Mouse (Mus musculus) neural tube, embryonic 15.5 days (tissue): ENCODE results near the gene Ifi208. TPM values are rescaled to one million over a fixed set of nuclear protein-coding genes. Genes with fewer than 3 reads are reported as not detected.
"Not testable (repeated sequence)": the region's sequence is repeated elsewhere in the genome, so short reads cannot be mapped to it uniquely, and the experiment has no call there.

Experiments used
- ATAC-seq: fragments of 200-750 bp; cut with Nextera tagmentation; 2 replicates; pipeline ENCODE4 v1.8.0; 2017; ENCODE audit warnings: mild to moderate bottlenecking, moderate TSS enrichment, moderate library complexity; ENCODE audit not compliant: low FRiP score
- H3K27ac ChIP-seq: fragments of 300-500 bp; sonication (generic); replicated peaks from 2 replicates; pipeline ENCODE4 v1.5.1; 2015; ENCODE audit warnings: mild to moderate bottlenecking, inconsistent platforms
- H3K27me3 ChIP-seq: fragments of 300-500 bp; sonication (generic); replicated peaks from 2 replicates; pipeline ENCODE4 v1.6.1; 2015; ENCODE audit warnings: inconsistent platforms
- H3K36me3 ChIP-seq: fragments of 300-500 bp; sonication (generic); 2 replicates; pipeline ENCODE4 v1.6.1; 2015; ENCODE audit warnings: inconsistent platforms
- H3K4me1 ChIP-seq: fragments of 300-500 bp; sonication (generic); 2 replicates; pipeline ENCODE4 v1.6.1; 2015; ENCODE audit warnings: inconsistent platforms
- H3K4me2 ChIP-seq: fragments of 300-500 bp; sonication (generic); 2 replicates; pipeline ENCODE4 v1.6.1; 2015; ENCODE audit warnings: inconsistent platforms, mild to moderate bottlenecking, moderate library complexity
- H3K4me3 ChIP-seq: fragments of 300-500 bp; sonication (generic); replicated peaks from 2 replicates; pipeline ENCODE4 v1.5.1; 2015; ENCODE audit warnings: mild to moderate bottlenecking, inconsistent platforms
- H3K9ac ChIP-seq: fragments of 300-500 bp; sonication (generic); replicated peaks from 2 replicates; pipeline ENCODE4 v1.6.1; 2015; ENCODE audit warnings: mild to moderate bottlenecking, inconsistent platforms
- H3K9me3 ChIP-seq: fragments of 300-500 bp; sonication (generic); replicated peaks from 2 replicates; pipeline ENCODE4 v1.6.1; 2016; ENCODE audit warnings: inconsistent platforms
- WGBS: fragments of 180-500 bp; shearing (Covaris S2); methylation state at CpG from one replicate; pipeline ENCODE4 v1.1.7; 2015; ENCODE audit warnings: mixed read lengths; 5-methylcytosine and 5-hydroxymethylcytosine counted together
- polyA plus RNA-seq: library from polyadenylated mRNA; unstranded; fragments of >200 nt; fragmentation: Nextera tagmentation; extraction: Ambion mirVana; gene quantifications from 2 replicates; pipeline ENCODE4 v1.2.1, GENCODE M21; 2015

Ifi208 gene
- 0.06 and 0.11 TPM in 2 replicates for polyA plus RNA-seq

GRCm38 (mm10) chr1:173673458-173674097 lies at the start of gene Ifi208:
Ifi208 (plus strand) TSS chr1:173673675.
- ATAC-seq, H3K4me3 ChIP-seq, H3K36me3 ChIP-seq, H3K27me3 ChIP-seq, H3K9ac ChIP-seq, H3K9me3 ChIP-seq, H3K4me1 ChIP-seq, H3K27ac ChIP-seq, H3K4me2 ChIP-seq: not testable (repeated sequence)
- WGBS: 54% methylated on average over 3 of the region's 3 CpGs

- ATAC-seq: no peak
- H3K9ac ChIP-seq: no peak overlapping the region
- WGBS: 98% methylated on average over 2 of the region's 2 CpGs
- H3K9me3 ChIP-seq: no peaks in the 10 kb centered on the region
- no peak overlapping the region for H3K4me2 ChIP-seq
- H3K27ac ChIP-seq: no peak overlapping the region
- H3K4me1 ChIP-seq: no peaks in the 10 kb centered on the region
- H3K4me3 ChIP-seq: no peak overlapping the region
- H3K27me3 ChIP-seq: no peaks in the 10 kb centered on the region
- H3K36me3 ChIP-seq: no peaks in the 10 kb centered on the region
These were observed 49.4 kb upstream of the Ifi208 start for GRCm38 (mm10) chr1:173624052-173624451.

GRCm38 (mm10) chr1:173626686-173627085 lies 46.8 kb upstream of the Ifi208 start:
- Histone ChIP-seq H3K9me3 (no peaks in the 10 kb centered on the region), H3K36me3 (no peaks in the 10 kb centered on the region)
- WGBS: 81% methylated on average over 2 of the region's 2 CpGs

GRCm38 (mm10) chr1:173630622-173631021 lies 42.9 kb upstream of the Ifi208 start, which contains the start of gene Ifi209:
Ifi209 (plus strand) TSS chr1:173630917.
- WGBS: 88% methylated on average over 2 of the region's 2 CpGs
- ATAC-seq, H3K4me3 ChIP-seq, H3K27me3 ChIP-seq, H3K9me3 ChIP-seq, H3K27ac ChIP-seq, H3K9ac ChIP-seq, H3K4me2 ChIP-seq, H3K36me3 ChIP-seq, H3K4me1 ChIP-seq: not testable (repeated sequence)

More at GRCm38 (mm10) chr1:173626686-173627085, 46.8 kb upstream of the Ifi208 start:
- no peak overlapping the region for H3K9ac ChIP-seq
- ATAC-seq: no peak
- H3K4me1 ChIP-seq: no peaks in the 10 kb centered on the region
- no peaks in the 10 kb centered on the region for H3K27me3 ChIP-seq
- H3K4me3 ChIP-seq: no peak overlapping the region
- no peak overlapping the region for H3K27ac ChIP-seq
- no peak overlapping the region for H3K4me2 ChIP-seq

GRCm38 (mm10) chr1:173633969-173634645 lies 39.4 kb upstream of the Ifi208 start:
- 91% methylated on average over 5 of the region's 5 CpGs for WGBS
- Histone ChIP-seq H3K27ac (no peak overlapping the region), H3K27me3 (no peaks in the 10 kb centered on the region), H3K4me2 (no peak overlapping the region), H3K4me3 (no peak overlapping the region), H3K4me1 (no peaks in the 10 kb centered on the region), H3K9ac (no peak overlapping the region), H3K36me3 (no peaks in the 10 kb centered on the region), H3K9me3 (no peaks in the 10 kb centered on the region)
- ATAC-seq: no peak

GRCm38 (mm10) chr1:173645393-173645792 lies 28.1 kb upstream of the Ifi208 start:
- WGBS: 80% methylated on average over 2 of the region's 2 CpGs
- no peak overlapping the region for H3K4me3 ChIP-seq

GRCm38 (mm10) chr1:173657973-173658372 lies 15.5 kb upstream of the Ifi208 start:
- H3K36me3 ChIP-seq: no peaks in the 10 kb centered on the region
- H3K9me3 ChIP-seq: no peaks in the 10 kb centered on the region
- H3K4me3 ChIP-seq: no peak overlapping the region
- no peak for ATAC-seq
- H3K9ac ChIP-seq: no peak overlapping the region
- 84% methylated on average over 4 of the region's 4 CpGs for WGBS
- no peaks in the 10 kb centered on the region for H3K4me1 ChIP-seq
- no peak overlapping the region for H3K4me2 ChIP-seq
- no peaks in the 10 kb centered on the region for H3K27me3 ChIP-seq
- no peak overlapping the region for H3K27ac ChIP-seq

More at GRCm38 (mm10) chr1:173645393-173645792, 28.1 kb upstream of the Ifi208 start:
- ATAC-seq: no peak
- no peaks in the 10 kb centered on the region for H3K36me3 ChIP-seq
- no peak overlapping the region for H3K9ac ChIP-seq
- H3K9me3 ChIP-seq: no peaks in the 10 kb centered on the region
- H3K27ac ChIP-seq: no peak overlapping the region
- no peaks in the 10 kb centered on the region for H3K27me3 ChIP-seq
- no peaks in the 10 kb centered on the region for H3K4me1 ChIP-seq
- H3K4me2 ChIP-seq: no peak overlapping the region

- not testable (repeated sequence) for H3K27me3 ChIP-seq, H3K4me2 ChIP-seq, ATAC-seq, H3K9ac ChIP-seq, H3K36me3 ChIP-seq, H3K4me1 ChIP-seq, H3K9me3 ChIP-seq, H3K27ac ChIP-seq, H3K4me3 ChIP-seq
- WGBS: 87% methylated on average over 1 of the region's 1 CpGs
These were observed 5.1 kb downstream of the Ifi208 start for GRCm38 (mm10) chr1:173678605-173679004.

GRCm38 (mm10) chr1:173694270-173694669 lies 20.8 kb downstream of the Ifi208 start:
- WGBS: 93% methylated on average over 1 of the region's 1 CpGs
- Histone ChIP-seq H3K4me2 (no peak overlapping the region), H3K27me3 (no peaks in the 10 kb centered on the region), H3K27ac (no peak overlapping the region), H3K9ac (no peak overlapping the region), H3K9me3 (no peaks in the 10 kb centered on the region), H3K4me3 (no peak overlapping the region), H3K36me3 (no peaks in the 10 kb centered on the region), H3K4me1 (no peaks in the 10 kb centered on the region)
- ATAC-seq: no peak

- no peak overlapping the region for H3K4me2 ChIP-seq
- WGBS: 42% methylated on average over 7 of the region's 7 CpGs
- H3K9me3 ChIP-seq: no peaks in the 10 kb centered on the region
- H3K27me3 ChIP-seq: no peaks in the 10 kb centered on the region
- no peak overlapping the region for H3K9ac ChIP-seq
- no peaks in the 10 kb centered on the region for H3K4me1 ChIP-seq
- ATAC-seq: no peak
- H3K27ac ChIP-seq: no peak overlapping the region
- no peaks in the 10 kb centered on the region for H3K36me3 ChIP-seq
- no peak overlapping the region for H3K4me3 ChIP-seq
These were observed 59.7 kb downstream of the Ifi208 start for GRCm38 (mm10) chr1:173733219-173733618.

- H3K36me3 ChIP-seq, H3K4me2 ChIP-seq, H3K9me3 ChIP-seq, H3K4me1 ChIP-seq, H3K27ac ChIP-seq, H3K4me3 ChIP-seq, H3K9ac ChIP-seq, ATAC-seq, H3K27me3 ChIP-seq: not testable (repeated sequence)
- WGBS: 94% methylated on average over 4 of the region's 4 CpGs
These were observed 61.5 kb downstream of the Ifi208 start for GRCm38 (mm10) chr1:173735015-173735414.

- Histone ChIP-seq H3K36me3 (no peaks in the 10 kb centered on the region), H3K27me3 (no peaks in the 10 kb centered on the region), H3K27ac (no peak overlapping the region), H3K9ac (no peak overlapping the region), H3K4me1 (no peaks in the 10 kb centered on the region), H3K4me3 (no peak overlapping the region), H3K9me3 (no peaks in the 10 kb centered on the region), H3K4me2 (no peak overlapping the region)
- 63% methylated on average over 2 of the region's 2 CpGs for WGBS
- no peak for ATAC-seq
These were observed 63.5 kb downstream of the Ifi208 start for GRCm38 (mm10) chr1:173736986-173737385.
